Mouse (Mus musculus) monocyte, adult 2 months (primary cell): ENCODE measurements around the gene Slc22a28.
"Not testable (repeated sequence)": the region's sequence is repeated elsewhere in the genome, so short reads cannot be mapped to it uniquely, and the experiment has no call there.

Experiments used
- DNase-seq, 2 experiments: peaks; one replicate each; pipeline ENCODE4 v3.0.0; 2022; ENCODE audit warnings: low spot score in 2 of 2, low read depth in 1 of 2

The Slc22a28 gene

GRCm38 (mm10) chr19:8131881-8132280, at the start of gene Slc22a28:
TSS of gene Slc22a28 (minus strand) at chr19:8131982.
- DNase-seq = not testable (repeated sequence)

GRCm38 (mm10) chr19:8148787-8149523, 17.2 kb upstream of the Slc22a28 start:
- no peak for DNase-seq

DNA sequence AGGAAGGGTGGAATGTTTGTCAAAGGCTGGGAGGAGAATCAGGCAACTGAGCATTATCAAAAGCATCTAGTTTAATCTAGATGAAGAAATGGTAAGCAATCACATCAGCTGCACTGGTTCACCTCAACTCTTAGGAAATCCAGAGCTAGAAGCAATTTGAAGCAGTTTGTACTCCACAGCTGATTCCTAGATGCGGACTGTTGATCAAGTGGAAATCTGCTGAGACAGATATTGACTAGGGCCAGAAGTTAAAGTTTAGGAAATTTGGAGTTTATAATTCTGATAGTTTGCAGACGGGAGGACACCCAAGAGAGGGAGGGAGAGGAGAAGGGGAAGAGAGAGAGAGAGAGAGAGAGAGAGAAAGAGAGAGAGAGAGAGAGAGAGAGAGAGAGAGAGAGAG, 10.9 kb upstream of the Slc22a28 start:
- DNase-seq = not testable (repeated sequence)

DNA sequence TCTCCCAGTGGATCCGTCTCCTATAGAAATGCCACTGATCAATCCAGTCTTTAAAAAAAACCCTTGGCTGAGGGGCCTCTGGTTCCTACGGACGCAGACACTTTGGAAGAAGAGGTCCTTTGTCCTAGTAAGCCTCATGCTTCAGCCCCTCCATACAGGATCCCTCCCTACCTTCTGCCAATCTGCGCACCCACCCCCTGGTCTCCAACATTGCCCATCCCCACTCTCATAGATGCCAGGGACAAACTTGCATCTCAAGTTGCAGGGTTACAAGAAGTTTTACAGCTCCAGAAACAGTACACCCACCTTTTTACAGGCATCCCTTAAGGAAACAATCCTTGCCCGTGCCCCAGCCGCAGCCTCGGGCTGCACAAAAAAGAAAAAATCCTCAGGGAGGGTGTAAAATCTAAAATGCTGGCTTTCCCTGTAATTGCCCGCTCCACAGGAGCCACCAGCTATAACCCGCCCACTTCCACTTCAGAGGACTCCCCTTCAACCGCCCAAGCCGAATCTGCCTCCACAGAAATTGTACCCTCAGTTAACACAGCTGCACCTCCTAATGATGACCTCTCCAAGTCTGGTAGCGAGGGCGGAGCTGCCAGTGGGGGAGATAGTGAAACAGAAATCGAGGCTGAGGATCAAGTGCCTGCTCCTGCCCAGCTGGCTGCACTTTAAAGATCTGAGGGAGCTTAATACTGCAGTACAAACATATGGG, 2.5 kb upstream of the Slc22a28 start:
- not testable (repeated sequence) for DNase-seq

DNA sequence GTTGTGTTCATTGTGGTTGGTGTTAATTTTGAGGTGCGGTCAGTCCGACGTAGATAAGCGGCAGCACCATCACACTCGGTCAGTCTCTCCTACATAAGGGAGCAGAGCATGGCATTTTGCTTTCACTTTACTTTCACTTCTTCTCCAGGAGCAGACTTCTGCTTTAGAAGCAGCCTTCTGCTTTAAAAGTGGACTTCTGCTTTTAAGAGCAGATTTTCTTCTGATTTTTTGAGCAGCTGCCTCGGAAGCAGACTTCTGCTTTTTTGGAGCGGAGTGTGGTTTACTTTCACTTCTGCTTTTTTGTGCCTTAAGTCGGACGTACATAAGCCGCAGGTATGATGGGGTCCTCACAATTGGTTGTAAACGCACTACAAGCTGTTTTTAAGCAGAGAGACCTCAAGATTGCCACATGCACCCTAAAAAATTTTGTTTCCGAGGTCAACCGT, 111.9 kb downstream of the Slc22a28 start:
- peak; percentile 80 for DNase-seq

- DNase-seq = peak; percentile 18 to 69
These were observed 112.4 kb downstream of the Slc22a28 start for GRCm38 (mm10) chr19:8019329-8019851.

GRCm38 (mm10) chr19:8018535-8018934, 113.2 kb downstream of the Slc22a28 start:
- DNase-seq = peak; percentile 16 to 39
